Mouse (Mus musculus) neural tube, embryonic 12.5 days (tissue): Measurements from ENCODE around the gene Enthd1. TPM values are rescaled to one million over a fixed set of nuclear protein-coding genes. Genes with fewer than 3 reads are reported as not detected.

Source experiments
- ATAC-seq: fragments of 200-750 bp; cut with Nextera tagmentation; 2 replicates; pipeline ENCODE4 v1.8.0; 2017; ENCODE audit warnings: low read depth, mild to moderate bottlenecking, moderate TSS enrichment, moderate library complexity; ENCODE audit not compliant: low FRiP score
- H3K27ac ChIP-seq: fragments of 300-500 bp; sonication (generic); 2 replicates; pipeline ENCODE4 v1.5.1; 2016
- H3K27me3 ChIP-seq: fragments of 300-500 bp; sonication (generic); replicated peaks from 2 replicates; pipeline ENCODE4 v1.6.1; 2016; ENCODE audit warnings: mild to moderate bottlenecking
- H3K36me3 ChIP-seq: fragments of 300-500 bp; sonication (generic); 2 replicates; pipeline ENCODE4 v1.6.1; 2016; ENCODE audit warnings: mild to moderate bottlenecking
- H3K4me1 ChIP-seq: fragments of 300-500 bp; sonication (generic); 2 replicates; pipeline ENCODE4 v1.6.1; 2016
- H3K4me2 ChIP-seq: fragments of 300-500 bp; sonication (generic); replicated peaks from 2 replicates; pipeline ENCODE4 v1.6.1; 2016; ENCODE audit warnings: mild to moderate bottlenecking
- H3K4me3 ChIP-seq: fragments of 300-500 bp; sonication (generic); 2 replicates; pipeline ENCODE4 v1.5.1; 2016
- H3K9ac ChIP-seq: fragments of 300-500 bp; sonication (generic); 2 replicates; pipeline ENCODE4 v1.6.1; 2016; ENCODE audit warnings: mild to moderate bottlenecking
- H3K9me3 ChIP-seq: fragments of 300-500 bp; sonication (generic); 2 replicates; pipeline ENCODE4 v1.6.1; 2016; ENCODE audit warnings: mild to moderate bottlenecking
- WGBS: fragments of 180-500 bp; shearing (Covaris S2); methylation state at CpG from one replicate; pipeline ENCODE4 v1.1.7; 2016; 5-methylcytosine and 5-hydroxymethylcytosine counted together
- polyA plus RNA-seq: library from polyadenylated mRNA; unstranded; fragments of >200 nt; fragmentation: Nextera tagmentation; extraction: Ambion mirVana; gene quantifications from 2 replicates; pipeline ENCODE4 v1.2.1, GENCODE M21; 2016

Enthd1 gene
- polyA plus RNA-seq, 1 experiment from 2014 or later: not detected

DNA sequence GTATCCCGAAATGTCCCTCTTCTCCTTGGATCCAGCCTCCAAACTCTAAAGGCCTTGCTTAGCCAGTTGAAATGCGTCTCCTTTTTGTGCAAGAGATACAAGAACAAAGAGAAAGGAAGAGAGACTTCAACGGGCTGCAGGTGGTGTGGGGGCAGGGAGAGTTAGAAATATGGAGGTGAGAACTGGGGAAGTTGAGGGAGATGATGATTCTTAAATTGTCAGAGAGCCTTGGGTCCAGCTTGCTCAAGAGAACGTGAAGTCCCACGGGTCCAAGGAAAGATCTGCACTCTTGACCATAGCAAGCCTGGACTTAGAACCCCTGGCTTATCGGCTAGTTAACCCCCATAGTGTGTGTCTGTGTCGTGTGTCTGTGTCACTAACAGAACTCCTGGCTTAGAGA, 6.7 kb upstream of the Enthd1 start:
- ATAC-seq: no peak
- Histone ChIP-seq H3K9ac (no peak overlapping the region), H3K9me3 (no peaks in the 10 kb centered on the region), H3K4me2 (no peak overlapping the region), H3K36me3 (no peaks in the 10 kb centered on the region), H3K27me3 (peaks cover under 1% of the 10 kb centered on the region; the same call in 1 of the 2 replicates), H3K27ac (no peak overlapping the region), H3K4me1 (no peaks in the 10 kb centered on the region), H3K4me3 (no peak overlapping the region)
- 72% methylated on average over 7 of the region's 7 CpGs for WGBS

DNA sequence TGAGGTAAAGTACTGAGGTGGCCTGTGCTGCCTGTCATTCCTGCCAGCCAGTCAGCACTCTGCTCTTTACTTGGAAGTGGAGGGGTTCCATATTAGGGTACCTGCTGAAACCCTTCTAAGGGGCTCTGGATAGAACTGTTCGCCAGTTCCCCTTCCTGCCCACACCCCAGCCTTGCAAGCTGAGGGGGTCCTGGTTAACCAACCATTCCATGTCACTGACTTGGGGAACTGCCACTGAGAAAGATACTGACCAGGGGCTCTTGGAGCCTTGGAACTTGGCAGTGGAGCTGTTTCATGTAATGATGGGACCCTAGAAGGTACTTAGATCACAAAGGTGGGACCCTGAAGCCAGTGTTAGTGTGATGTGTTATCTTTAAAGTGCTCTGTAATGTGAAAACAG, 5.3 kb upstream of the Enthd1 start:
- Histone ChIP-seq H3K36me3 (no peaks in the 10 kb centered on the region), H3K4me1 (no peaks in the 10 kb centered on the region), H3K4me2 (no peak overlapping the region), H3K27ac (no peak overlapping the region), H3K27me3 (no peaks in the 10 kb centered on the region), H3K9me3 (no peaks in the 10 kb centered on the region), H3K4me3 (no peak overlapping the region), H3K9ac (no peak overlapping the region)
- WGBS: 83% methylated on average over 1 of the region's 1 CpGs
- ATAC-seq: no peak

DNA sequence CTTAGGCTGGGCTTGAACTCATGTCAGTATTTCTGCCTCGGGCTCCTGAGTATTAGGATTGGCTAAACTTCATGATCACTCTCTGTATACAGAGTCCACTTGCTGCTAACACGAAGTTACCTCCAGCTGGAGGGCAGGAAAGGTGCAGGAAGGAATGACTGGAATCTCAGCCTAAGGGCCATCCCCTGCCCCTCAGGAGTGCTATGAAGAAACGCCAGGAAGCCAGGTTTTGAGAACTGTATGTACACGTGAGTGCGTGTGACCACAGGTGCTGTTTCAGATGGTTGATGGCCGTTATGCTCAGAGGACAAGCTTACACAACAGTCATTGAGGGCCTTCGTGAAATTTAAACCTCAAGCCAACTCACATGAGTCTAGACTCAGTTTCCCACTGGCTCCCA, 4.2 kb upstream of the Enthd1 start:
- no peak overlapping the region for H3K4me2 ChIP-seq
- WGBS: 89% methylated on average over 7 of the region's 7 CpGs
- no peak for ATAC-seq

DNA sequence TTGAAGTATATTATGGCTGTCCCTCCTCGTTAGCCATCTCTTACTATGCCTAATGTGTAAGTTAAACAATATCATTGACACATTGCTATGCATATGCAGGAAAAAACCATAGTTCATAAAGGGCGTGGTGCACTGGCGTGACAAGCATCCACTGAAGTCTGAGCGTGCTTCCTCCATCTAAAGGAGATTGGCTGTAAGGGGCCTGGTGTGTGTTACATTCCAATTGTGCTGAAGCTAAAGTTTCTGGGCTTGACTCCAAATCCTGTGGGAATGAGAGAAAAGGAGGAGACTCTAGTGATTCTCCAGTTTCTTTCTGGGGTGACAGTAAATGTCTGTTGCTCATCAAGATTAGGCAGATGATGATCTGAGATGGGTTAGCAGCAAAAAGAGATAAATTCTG, 2.8 kb upstream of the Enthd1 start:
- H3K4me3 ChIP-seq: no peak overlapping the region
- no peak overlapping the region for H3K9ac ChIP-seq
- no peaks in the 10 kb centered on the region for H3K9me3 ChIP-seq
- no peaks in the 10 kb centered on the region for H3K4me1 ChIP-seq
- no peaks in the 10 kb centered on the region for H3K27me3 ChIP-seq
- H3K36me3 ChIP-seq: no peaks in the 10 kb centered on the region
- no peak overlapping the region for H3K27ac ChIP-seq
- no peak for ATAC-seq
- 86% methylated on average over 4 of the region's 4 CpGs for WGBS
- no peak overlapping the region for H3K4me2 ChIP-seq

More for the DNA sequence above, 4.2 kb upstream of the Enthd1 start:
- Histone ChIP-seq H3K36me3 (no peaks in the 10 kb centered on the region), H3K4me1 (no peaks in the 10 kb centered on the region), H3K27ac (no peak overlapping the region), H3K4me3 (no peak overlapping the region), H3K27me3 (no peaks in the 10 kb centered on the region), H3K9me3 (no peaks in the 10 kb centered on the region), H3K9ac (no peak overlapping the region)

GRCm38 (mm10) chr15:80567139-80567538, 2.2 kb upstream of the Enthd1 start:
- 62% methylated on average over 3 of the region's 3 CpGs for WGBS
- H3K27ac ChIP-seq: no peak overlapping the region
- H3K9ac ChIP-seq: no peak overlapping the region
- H3K27me3 ChIP-seq: no peaks in the 10 kb centered on the region
- no peaks in the 10 kb centered on the region for H3K4me1 ChIP-seq
- no peaks in the 10 kb centered on the region for H3K9me3 ChIP-seq
- H3K4me3 ChIP-seq: no peak overlapping the region
- no peak for ATAC-seq
- H3K36me3 ChIP-seq: no peaks in the 10 kb centered on the region
- no peak overlapping the region for H3K4me2 ChIP-seq

- Histone ChIP-seq H3K9me3 (no peaks in the 10 kb centered on the region), H3K9ac (no peak overlapping the region), H3K36me3 (no peaks in the 10 kb centered on the region), H3K4me1 (no peaks in the 10 kb centered on the region), H3K27me3 (no peaks in the 10 kb centered on the region), H3K4me3 (no peak overlapping the region), H3K4me2 (no peak overlapping the region), H3K27ac (no peak overlapping the region)
- 90% methylated on average over 6 of the region's 6 CpGs for WGBS
- no peak for ATAC-seq
Observed at GRCm38 (mm10) chr15:80566696-80567095, 1.7 kb upstream of the Enthd1 start.

GRCm38 (mm10) chr15:80563634-80564208, 1.2 kb downstream of the Enthd1 start:
- 92% methylated on average over 6 of the region's 6 CpGs for WGBS
- Histone ChIP-seq H3K27me3 (no peaks in the 10 kb centered on the region), H3K9ac (no peak overlapping the region)

GRCm38 (mm10) chr15:80562446-80562845, 2.5 kb downstream of the Enthd1 start:
- no peak for ATAC-seq
- Histone ChIP-seq H3K9me3 (no peaks in the 10 kb centered on the region), H3K9ac (no peak overlapping the region), H3K36me3 (no peaks in the 10 kb centered on the region), H3K4me1 (no peaks in the 10 kb centered on the region), H3K4me2 (no peak overlapping the region), H3K27ac (no peak overlapping the region), H3K4me3 (no peak overlapping the region), H3K27me3 (no peaks in the 10 kb centered on the region)
- WGBS: 87% methylated on average over 3 of the region's 3 CpGs

More at GRCm38 (mm10) chr15:80563634-80564208, 1.2 kb downstream of the Enthd1 start:
- no peaks in the 10 kb centered on the region for H3K36me3 ChIP-seq
- ATAC-seq: no peak
- no peaks in the 10 kb centered on the region for H3K4me1 ChIP-seq
- no peak overlapping the region for H3K27ac ChIP-seq
- no peaks in the 10 kb centered on the region for H3K9me3 ChIP-seq
- H3K4me2 ChIP-seq: no peak overlapping the region
- H3K4me3 ChIP-seq: no peak overlapping the region

GRCm38 (mm10) chr15:80560646-80561580, 4.0 kb downstream of the Enthd1 start:
- no peaks in the 10 kb centered on the region for H3K27me3 ChIP-seq
- no peak for ATAC-seq
- 71% methylated on average over 15 of the region's 15 CpGs for WGBS

GRCm38 (mm10) chr15:80559978-80560377, 5.0 kb downstream of the Enthd1 start:
- H3K4me3 ChIP-seq: no peak overlapping the region
- ATAC-seq: no peak

More at GRCm38 (mm10) chr15:80560646-80561580, 4.0 kb downstream of the Enthd1 start:
- H3K4me2 ChIP-seq: no peak overlapping the region
- no peak overlapping the region for H3K4me3 ChIP-seq
- H3K36me3 ChIP-seq: no peaks in the 10 kb centered on the region
- H3K4me1 ChIP-seq: no peaks in the 10 kb centered on the region
- no peak overlapping the region for H3K9ac ChIP-seq
- H3K9me3 ChIP-seq: no peaks in the 10 kb centered on the region
- no peak overlapping the region for H3K27ac ChIP-seq

DNA sequence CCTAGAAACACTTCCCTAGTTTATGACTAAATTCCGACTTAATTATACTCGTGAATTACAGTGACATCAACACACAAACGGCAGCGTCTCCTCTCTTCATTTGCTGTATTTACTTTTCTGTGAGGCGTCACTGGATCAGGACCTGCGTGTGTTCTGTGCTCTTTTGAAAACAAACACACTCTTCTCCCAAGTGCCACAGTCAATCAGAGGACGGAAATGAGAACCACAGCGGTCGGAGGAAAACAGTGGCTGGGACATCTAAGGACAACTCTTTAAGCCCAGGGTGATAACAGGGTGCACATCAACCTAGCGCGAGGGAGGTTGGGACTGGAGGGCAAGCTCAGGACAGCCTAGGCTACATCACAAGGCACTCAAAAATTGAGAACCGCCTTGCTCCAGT, 5.4 kb downstream of the Enthd1 start:
- no peak for ATAC-seq
- Histone ChIP-seq H3K4me3 (no peak overlapping the region), H3K9ac (no peak overlapping the region), H3K27ac (no peak overlapping the region), H3K36me3 (no peaks in the 10 kb centered on the region), H3K27me3 (no peaks in the 10 kb centered on the region), H3K9me3 (no peaks in the 10 kb centered on the region), H3K4me2 (no peak overlapping the region), H3K4me1 (no peaks in the 10 kb centered on the region)
- 64% methylated on average over 12 of the region's 12 CpGs for WGBS

More at GRCm38 (mm10) chr15:80559978-80560377, 5.0 kb downstream of the Enthd1 start:
- Histone ChIP-seq H3K9me3 (no peaks in the 10 kb centered on the region), H3K27ac (no peak overlapping the region), H3K27me3 (no peaks in the 10 kb centered on the region), H3K4me1 (no peaks in the 10 kb centered on the region), H3K4me2 (no peak overlapping the region), H3K36me3 (no peaks in the 10 kb centered on the region), H3K9ac (no peak overlapping the region)
- WGBS: 77% methylated on average over 14 of the region's 14 CpGs

DNA sequence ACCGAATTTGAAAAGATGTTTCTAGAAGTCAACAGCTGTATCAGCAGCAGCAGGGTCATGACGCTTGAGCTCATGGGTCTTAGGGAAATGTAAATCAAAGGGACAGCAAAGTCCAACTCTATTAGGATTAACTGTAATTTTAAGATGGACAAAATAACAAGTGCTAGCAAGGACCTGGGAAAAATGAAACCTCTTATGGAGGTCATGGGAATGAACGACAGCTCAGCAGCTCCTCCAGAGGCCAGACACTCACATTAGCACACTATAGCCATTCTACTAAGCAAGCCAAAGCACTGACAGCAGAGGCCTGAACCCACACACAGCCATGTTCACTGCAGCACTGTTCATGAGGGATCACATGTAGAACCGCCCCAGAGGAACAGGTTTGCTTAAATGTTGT, 7.2 kb downstream of the Enthd1 start:
- WGBS: 81% methylated on average over 4 of the region's 4 CpGs
- no peak overlapping the region for H3K4me2 ChIP-seq
- H3K36me3 ChIP-seq: no peaks in the 10 kb centered on the region
- no peak overlapping the region for H3K27ac ChIP-seq
- no peak overlapping the region for H3K9ac ChIP-seq
- no peak for ATAC-seq
- H3K27me3 ChIP-seq: no peaks in the 10 kb centered on the region
- no peaks in the 10 kb centered on the region for H3K9me3 ChIP-seq
- H3K4me1 ChIP-seq: no peaks in the 10 kb centered on the region
- H3K4me3 ChIP-seq: no peak overlapping the region
